In genomic region chr10:68154046-68154765, GRCm38 (mm10) we compare ENCODE assay signal across 18 mouse cellular contexts.
DNase-seq lines count a peak whose midpoint lies in the region; ATAC-seq lines count a peak whose summit lies in the region.
"Had no signal": no experiment of that assay in that cellular context is flagged by ENCODE, and none has a peak within 500 bp of the region (broad histone marks: within the 10 kb centered on the region; RNA-seq: fewer than 3 reads in every experiment).

No protein-coding gene starts in this region.

- DNase-seq in liver: no peak
- peak; percentile 11 for DNase-seq in T-cell, adult 2 months (ENCODE audit: low spot score)
- no peak for DNase-seq in yolk sac, embryonic 10.5 days (ENCODE audit: low spot score)
- no peak for DNase-seq in urinary bladder, postnatal 36 days (ENCODE audit: low spot score in 2 of 2)
- DNase-seq in lung, adult 18-20 months: no peak
- DNase-seq: adrenal gland, postnatal 14 days; cerebellum, postnatal 14 days; gastrocnemius, postnatal 14 days; heart, postnatal 4 days; kidney, adult 8-10 months; thymus, postnatal 36 days had no signal

- peak overlapping the region; percentile 93 for H3K27ac ChIP-seq in liver, embryonic 12.5 days
- H3K27ac ChIP-seq in hindbrain, embryonic 12.5 days: no peak overlapping the region
- H3K27ac ChIP-seq in liver, embryonic 15.5 days (replicated peaks): peak overlapping the region; percentile 90
- H3K27ac ChIP-seq: embryonic facial prominence, embryonic 12.5 days; limb, embryonic 10.5 days had no signal

- no peak overlapping the region for H3K9ac ChIP-seq in liver, embryonic 12.5 days
- no peak overlapping the region for H3K9ac ChIP-seq in hindbrain, embryonic 12.5 days
- H3K9ac ChIP-seq in liver, embryonic 15.5 days: no peak overlapping the region
- H3K9ac ChIP-seq: embryonic facial prominence, embryonic 12.5 days; heart, embryonic 12.5 days had no signal

- WGBS in liver, embryonic 12.5 days (ENCODE audit: insufficient replicate concordance): 83% methylated on average over 14 of the region's 14 CpGs
- 73% methylated on average over 14 of the region's 14 CpGs for WGBS in hindbrain, embryonic 12.5 days
- 89% methylated on average over 14 of the region's 14 CpGs for WGBS in liver, embryonic 15.5 days (ENCODE audit: insufficient replicate concordance)

- no peak for ATAC-seq in liver, embryonic 12.5 days
- ATAC-seq in hindbrain, embryonic 12.5 days (ENCODE audit: low FRiP score): 0 out of 2 replicates have a peak, but pooled peaks have one; percentile 21
- ATAC-seq in liver, embryonic 15.5 days (ENCODE audit: insufficient read depth): no peak

- no peak overlapping the region for H3K4me3 ChIP-seq in liver, embryonic 12.5 days
- no peak overlapping the region for H3K4me3 ChIP-seq in hindbrain, embryonic 12.5 days
- H3K4me3 ChIP-seq in liver, embryonic 15.5 days (replicated peaks): no peak overlapping the region
- H3K4me3 ChIP-seq: embryonic facial prominence, embryonic 12.5 days; heart, embryonic 12.5 days; limb, embryonic 10.5 days had no signal

- no peaks in the 10 kb centered on the region for H3K9me3 ChIP-seq in liver, embryonic 12.5 days (replicated peaks)
- peaks cover 9% of the 10 kb centered on the region; the same call in 1 of the 2 replicates for H3K9me3 ChIP-seq in hindbrain, embryonic 12.5 days (replicated peaks)
- no peaks in the 10 kb centered on the region for H3K9me3 ChIP-seq in liver, embryonic 15.5 days (replicated peaks)
- H3K9me3 ChIP-seq: heart, embryonic 12.5 days; limb, embryonic 10.5 days had no signal

- H3K27me3 ChIP-seq in liver, embryonic 12.5 days (replicated peaks): no peaks in the 10 kb centered on the region
- H3K27me3 ChIP-seq in hindbrain, embryonic 12.5 days: no peaks in the 10 kb centered on the region
- no peaks in the 10 kb centered on the region for H3K27me3 ChIP-seq in liver, embryonic 15.5 days
- H3K27me3 ChIP-seq: embryonic facial prominence, embryonic 12.5 days; heart, embryonic 12.5 days had no signal

- H3K36me3 ChIP-seq in liver, embryonic 12.5 days: 0 out of 2 replicates have a peak, but pooled peaks cover 8% of the 10 kb centered on the region
- H3K36me3 ChIP-seq in hindbrain, embryonic 12.5 days: peaks cover 5% of the 10 kb centered on the region; the same call in 1 of the 2 replicates
- no peaks in the 10 kb centered on the region; the same call in 1 of the 2 replicates for H3K36me3 ChIP-seq in liver, embryonic 15.5 days (replicated peaks)
- H3K36me3 ChIP-seq: G1E had no signal

- peaks cover 48% of the 10 kb centered on the region for H3K4me1 ChIP-seq in liver, embryonic 12.5 days
- peaks cover 12% of the 10 kb centered on the region for H3K4me1 ChIP-seq in hindbrain, embryonic 12.5 days
- H3K4me1 ChIP-seq in liver, embryonic 15.5 days (replicated peaks): peaks cover 55% of the 10 kb centered on the region
- H3K4me1 ChIP-seq: embryonic facial prominence, embryonic 12.5 days had no signal

- no peak overlapping the region for H3K4me2 ChIP-seq in liver, embryonic 12.5 days
- H3K4me2 ChIP-seq in hindbrain, embryonic 12.5 days (replicated peaks): peak overlapping the region; percentile 8; the same call in 1 of the 2 replicates
- no peak overlapping the region for H3K4me2 ChIP-seq in liver, embryonic 15.5 days
- H3K4me2 ChIP-seq: embryonic facial prominence, embryonic 12.5 days; heart, embryonic 12.5 days had no signal
